Mouse (Mus musculus): Measurements from ENCODE around the gene March1.

The March1 gene

DNA sequence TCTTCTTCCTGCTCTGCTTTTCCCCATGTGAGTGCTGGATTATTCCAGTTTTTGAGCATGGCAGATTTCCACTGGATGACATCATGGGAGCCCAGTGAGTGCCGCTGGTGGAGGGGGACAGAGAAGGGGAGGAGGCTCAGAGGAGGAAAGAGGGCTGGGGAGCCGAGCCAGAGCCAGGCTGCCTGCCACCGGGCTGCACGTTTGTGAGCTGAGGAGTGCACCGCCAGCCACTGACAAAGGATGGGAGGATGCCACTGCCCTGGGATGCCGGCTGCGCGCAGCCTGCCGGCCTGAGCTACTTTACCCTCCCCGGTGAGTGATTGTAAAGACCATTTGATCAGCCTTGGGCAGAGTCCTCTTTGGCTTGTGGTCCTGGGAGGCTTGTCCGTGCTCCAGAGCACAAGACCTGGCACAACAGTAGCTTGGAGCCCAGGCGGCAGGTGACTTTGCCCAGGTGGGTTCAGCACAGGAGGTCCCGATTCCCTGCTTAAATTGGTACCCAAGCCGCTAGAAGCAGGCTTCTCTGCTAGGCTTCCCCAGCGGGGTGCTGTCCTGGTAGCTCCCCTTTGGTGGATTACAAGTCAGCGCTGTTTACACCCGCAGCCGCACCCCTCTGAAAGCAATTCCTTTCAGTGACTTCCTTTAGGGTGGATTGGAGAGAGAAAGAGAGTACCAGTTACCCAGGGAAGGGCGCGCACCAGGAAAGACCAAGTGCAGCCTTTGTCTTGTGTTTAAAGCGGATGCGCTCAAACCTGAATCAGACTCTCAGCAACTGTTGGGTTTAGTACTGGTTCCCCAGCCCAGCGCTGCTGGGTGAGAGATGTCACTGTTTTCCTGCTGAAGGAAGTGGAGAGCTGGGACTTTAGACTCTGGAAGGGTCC, at the start of gene March1:
Gene March1, plus strand, starts transcription at position 30 of the 881 bp plus-strand sequence.
- no peak for DNase-seq

DNA sequence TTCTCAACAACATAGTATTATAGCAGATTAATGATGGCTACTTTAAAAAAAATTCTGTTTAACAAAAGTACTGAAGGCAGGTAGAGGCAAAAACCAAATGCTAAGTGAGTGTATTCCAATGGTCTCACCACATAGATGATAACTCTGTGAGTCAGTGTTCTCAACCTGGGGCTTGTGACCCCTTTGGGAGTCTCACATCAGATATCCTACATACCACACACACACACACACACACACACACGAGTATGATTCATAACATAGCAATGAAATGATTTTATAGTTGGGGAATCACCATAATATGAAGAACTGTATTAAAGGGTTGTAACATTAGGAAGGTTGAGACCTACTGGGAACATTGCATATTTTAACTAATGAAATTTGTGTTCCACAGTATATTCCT, 30.8 kb upstream of the March1 start:
- no peak for DNase-seq

DNA sequence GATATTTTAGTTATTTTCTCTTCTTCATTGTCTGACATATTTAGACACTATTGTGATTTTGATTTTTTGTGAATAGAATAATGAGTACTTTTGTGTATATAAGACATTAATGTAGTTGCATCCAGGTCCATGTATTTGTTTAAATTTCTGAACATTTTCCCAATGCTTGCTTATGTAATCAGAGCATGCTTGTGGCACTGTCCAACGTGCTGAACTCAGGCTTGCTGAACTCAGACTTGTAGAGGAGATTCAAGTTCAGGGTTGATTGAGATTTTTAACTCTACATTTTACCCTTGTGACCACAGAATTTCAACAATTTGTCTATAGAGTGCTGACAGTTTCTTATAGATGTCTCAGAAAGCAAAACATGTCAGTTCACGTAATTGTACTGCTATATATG, 14.5 kb upstream of the March1 start:
- DNase-seq = no peak

DNA sequence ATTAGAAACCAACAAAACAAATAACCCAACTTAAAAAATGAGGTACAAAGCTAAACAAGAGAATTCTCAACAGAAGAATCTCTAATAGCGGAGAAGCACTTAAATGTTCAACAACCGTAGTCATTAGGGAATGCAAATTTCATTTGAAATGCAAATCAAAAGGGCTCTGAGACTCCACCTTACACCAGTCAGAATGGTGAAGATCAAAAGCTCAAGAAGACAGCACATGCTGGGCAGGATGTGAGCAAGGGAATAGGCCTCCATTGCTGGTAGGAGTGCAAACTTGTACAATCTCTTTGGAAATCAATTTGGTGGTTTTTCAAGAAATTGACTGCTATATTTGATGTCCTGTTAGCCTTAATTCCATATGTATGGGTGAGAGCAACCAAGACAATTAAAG, 8.2 kb upstream of the March1 start:
- no peak for DNase-seq

DNA sequence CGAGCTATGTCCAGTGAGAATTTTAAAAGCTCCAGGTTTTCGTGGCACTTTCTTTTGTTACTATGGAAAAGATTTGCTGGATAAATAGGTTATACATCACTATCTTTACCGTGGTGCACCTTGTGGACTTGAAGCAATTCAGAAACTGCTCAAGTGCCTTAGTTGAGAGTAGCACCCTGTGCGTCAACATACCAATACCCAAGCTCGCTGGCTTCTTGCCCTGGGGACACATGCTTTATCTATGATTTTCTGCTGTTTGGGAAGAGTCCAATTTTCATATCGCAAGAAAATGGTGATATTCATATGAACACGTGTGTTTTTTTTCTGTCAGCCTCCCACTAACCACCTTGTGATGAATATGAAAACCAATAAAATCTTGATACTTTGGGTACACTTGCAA, 1.3 kb downstream of the March1 start:
- no peak for DNase-seq

DNA sequence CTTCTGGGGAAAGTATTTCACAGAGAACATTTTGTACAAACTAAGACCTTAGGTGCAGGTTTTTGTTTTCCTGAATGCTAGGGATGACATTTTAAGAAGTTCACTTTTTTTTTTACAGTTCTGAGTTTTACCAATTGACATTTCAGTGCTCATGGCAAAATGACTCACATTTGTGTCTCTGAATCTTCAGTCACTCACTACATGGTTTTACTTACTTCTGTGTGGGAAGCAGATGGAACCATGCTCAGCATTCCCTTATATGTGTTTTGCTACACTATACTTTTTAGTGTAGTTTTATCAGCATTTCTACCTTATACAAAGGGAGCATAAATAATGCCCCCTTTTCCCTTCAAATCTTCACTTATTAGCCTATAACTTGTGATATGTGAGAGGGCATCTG, 27.2 kb downstream of the March1 start:
- DNase-seq = no peak

DNA sequence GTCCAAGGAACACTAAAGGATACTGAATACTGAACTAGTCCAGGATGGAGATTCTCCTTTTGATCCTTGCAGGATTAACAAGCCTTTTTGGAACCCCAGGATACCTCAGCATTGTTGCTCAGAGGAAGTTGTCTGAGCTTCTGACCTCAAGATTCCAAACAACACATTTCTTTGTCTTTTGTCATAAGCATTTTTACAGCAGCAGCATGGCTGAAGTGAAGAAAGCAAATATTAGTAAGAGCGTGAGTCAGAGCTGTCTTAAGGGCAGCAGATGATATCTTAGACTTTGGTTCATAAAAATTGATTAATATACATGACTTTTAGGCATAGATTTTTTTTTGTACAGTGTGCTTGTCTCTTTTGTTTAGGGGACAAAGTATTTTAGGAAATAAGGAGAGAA, 27.8 kb downstream of the March1 start:
- DNase-seq = no peak

DNA sequence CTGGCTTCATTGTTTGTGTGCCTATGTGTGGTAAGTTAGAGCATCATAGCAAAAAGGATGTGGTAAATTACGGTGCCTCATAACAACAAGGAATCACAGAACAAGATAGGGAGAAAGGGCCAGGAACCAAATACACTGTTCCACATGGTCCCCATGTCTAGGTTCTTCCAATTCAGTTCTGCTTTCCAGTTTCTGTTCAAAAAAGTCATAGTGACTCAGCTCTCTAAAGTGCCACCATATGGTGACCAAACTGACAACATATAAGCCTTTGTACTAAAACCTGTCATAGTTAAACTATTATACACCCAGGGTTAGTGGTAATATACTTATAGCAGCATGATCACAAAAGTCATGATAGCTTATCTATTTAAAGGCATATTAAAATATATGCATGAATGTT, 28.2 kb downstream of the March1 start:
- no peak for DNase-seq

DNA sequence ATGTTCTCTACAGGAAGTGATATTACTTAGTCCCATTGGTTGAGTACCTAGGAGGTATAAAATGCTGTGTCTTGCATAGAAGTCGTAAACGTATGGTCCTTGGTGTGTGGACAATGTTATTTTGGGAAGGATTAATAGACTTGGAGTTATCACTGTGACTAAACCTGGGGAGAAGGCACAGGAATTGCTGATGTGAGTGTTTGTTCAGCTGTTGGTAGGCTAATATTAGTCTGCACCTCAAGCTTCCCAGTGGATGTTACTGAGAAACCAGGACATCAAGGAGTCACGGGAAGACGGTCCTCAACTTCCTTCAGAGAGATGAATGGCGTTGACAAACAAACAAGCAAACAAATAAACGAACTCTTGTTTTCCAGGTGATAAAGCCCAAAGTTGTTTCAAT, 38.2 kb downstream of the March1 start:
- no peak for DNase-seq

DNA sequence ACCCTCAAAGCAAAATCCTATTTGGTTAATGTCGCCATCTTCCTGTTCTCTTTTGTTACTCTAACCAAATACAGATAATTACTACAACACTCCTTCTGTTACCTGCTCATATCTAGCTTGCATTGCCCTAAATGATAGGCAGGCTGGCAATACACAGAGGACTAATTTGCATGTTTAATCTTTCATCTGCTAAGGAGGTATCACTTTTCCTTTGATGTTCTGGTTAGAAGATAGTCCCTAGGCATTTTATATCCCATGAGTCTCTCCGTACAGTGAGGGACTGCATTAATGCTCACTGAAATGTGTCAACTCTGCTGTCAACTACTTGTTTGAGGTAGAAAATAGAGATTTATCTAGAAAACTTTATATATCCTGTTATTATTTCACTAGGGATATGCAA, 44.2 kb downstream of the March1 start:
- no peak for DNase-seq

DNA sequence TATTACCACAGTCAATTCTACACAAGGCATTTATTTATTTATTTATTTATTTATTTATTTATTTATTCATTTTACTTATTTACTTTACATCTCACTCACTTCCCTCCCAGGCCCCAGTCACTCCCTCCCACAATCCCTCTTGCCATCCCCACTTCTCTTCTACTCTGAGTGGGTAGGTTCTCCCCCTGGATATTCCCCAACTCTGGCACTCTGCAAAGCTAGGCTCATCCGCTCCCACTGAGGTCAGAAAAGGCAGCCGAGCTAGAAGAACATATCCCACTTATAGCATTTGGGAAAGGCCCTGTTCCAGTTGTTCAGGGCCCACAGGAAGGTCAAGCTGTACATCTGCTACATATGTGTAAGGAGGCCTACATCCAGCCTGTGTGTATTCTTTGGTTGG, 48.1 kb downstream of the March1 start:
- no peak for DNase-seq

DNA sequence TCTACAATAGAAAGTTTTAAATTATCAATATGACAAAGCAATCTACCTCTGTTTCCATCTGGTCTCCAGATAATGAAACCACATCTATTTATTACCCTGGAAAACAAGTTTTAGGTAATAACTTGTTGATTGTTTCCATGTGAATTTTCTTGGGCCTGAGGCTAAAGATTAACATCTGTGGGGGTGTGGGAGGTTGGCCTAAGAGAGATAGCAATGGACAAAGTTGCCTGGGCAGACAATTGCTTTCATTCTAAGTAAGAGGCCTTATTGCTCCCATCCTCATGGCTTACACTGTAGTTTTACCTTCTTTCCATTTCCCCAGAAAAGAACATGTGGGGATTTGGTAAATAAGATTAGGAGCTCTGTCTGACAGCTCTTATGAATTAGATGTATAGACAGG, 125.4 kb downstream of the March1 start:
- no peak for DNase-seq

DNA sequence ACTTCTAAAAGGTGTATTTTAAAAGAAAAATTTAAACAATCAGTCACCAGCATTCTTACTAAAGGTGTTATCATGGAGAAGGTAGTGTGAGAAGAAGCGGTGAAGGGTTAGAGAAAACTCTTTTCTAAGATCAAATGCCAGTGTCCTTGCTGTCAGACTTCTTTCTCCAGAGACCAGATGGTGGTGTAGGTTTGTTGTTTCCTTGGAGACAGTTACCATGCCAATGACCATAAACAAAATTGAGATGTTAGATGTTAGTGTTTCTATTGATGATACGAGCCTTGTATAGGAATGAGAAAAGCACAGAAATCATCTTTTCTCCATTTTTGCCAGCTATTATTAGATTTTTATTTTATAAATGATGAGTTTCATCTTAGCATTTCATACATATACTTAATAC, 158.1 kb downstream of the March1 start:
- no peak for DNase-seq

DNA sequence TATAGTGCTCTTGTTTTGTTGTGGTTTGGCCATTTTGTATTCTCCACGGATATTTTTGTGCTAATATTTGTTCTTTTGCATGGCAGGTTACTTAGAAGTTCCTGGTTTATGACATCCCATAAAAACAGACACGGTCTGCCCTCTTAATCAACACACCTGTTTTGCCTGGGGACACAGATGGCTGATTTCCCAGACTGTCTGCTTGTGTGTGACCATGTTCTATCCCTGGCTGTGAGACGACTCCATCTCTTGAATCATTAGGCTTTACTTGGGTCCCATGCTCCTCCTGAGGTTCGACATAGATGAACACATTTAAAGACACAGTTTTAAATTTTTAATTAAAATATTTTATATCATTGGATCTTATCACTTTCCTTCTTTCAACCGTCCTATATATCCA, 163.5 kb downstream of the March1 start:
- DNase-seq = no peak

DNA sequence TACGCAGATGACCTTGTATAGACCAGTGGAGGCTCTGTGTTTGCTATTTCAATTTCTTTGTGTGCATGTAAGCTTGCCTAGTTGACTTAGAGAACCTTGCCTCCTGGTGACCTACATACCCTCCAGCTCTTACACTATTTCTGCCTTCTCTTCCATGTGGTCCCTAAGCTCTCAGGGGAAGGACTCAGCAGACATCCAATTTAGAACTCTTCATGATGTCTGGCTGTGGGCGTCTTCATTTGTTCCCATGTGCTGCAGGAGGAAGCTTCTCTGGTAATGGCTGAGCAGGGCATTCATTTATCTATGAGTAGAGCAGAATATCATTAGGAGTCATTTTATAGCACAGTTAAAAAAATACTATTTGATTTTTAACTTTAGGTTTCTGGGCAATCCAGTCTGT, 195.3 kb downstream of the March1 start:
- no peak for DNase-seq

DNA sequence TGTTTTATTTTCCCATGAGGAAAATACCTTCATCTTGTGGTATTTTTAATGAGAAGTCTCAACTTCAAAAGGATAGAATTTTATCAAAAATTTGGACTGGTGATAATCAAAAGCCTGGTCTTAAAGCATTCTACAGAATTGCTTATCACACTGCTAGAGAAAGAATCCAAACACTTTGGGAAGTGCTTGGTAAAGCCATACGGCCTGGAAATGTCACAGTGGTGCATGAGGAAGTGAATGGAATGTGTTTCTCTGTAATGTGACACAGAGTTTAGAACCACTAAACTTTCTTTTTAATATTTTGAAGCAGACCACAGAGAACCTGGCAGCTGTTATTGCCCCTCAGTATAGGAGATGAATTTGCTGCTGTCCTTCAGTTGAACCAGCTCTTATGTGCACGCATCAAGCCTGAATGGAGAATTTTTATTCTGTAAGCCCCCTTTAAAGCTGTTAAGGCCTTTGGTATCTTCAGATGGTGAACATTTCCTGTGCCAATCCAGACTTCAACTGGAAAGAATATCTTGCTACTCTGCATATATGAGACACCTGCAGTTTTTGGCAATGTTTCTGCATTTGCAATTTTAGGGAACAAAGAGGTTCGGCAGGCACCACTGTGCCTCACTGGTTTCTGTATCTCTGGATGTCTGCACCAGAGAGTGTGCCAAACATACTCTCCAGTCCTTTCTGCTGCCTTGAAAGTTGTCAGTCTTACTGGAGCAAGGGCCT, 304.8 kb downstream of the March1 start:
- DNase-seq = no peak

DNA sequence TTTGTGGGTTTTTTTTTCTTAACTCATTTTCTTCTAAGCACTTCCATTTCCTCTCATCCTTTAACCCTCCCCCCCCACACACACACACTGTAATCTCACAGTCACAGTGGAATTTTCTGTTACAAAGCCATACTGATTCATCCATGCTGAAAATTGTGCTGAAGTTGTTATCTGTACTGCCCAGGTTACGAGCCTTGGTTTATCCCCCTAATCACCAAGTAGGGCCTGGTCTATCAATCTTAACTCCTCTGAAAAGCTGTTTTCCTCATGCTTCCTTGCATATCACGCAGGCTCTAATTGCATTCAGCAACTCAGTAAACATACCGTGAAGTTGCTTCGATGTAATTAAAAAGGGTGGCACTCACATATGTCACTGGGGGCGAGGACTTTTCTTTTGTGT, 339.2 kb downstream of the March1 start:
- no peak for DNase-seq

DNA sequence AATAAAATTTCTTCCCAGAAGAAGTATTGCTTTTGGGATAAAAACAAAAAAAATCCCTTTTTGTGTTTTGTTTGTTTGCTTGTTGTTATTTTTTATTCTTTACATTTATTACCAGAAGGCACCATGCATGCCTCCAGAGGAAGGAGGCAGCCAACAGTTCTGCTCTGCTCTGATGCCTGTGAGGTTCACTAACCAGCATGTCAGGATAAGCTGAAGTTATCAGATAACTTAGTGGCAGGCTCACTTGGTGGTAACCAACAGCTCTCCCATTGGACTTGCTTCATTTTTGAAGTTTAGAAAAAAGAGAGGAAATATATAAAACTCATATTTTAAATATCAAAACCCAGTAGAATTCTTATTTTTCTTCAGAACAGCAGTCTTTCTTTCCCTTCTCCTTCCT, 339.8 kb downstream of the March1 start:
- no peak for DNase-seq

DNA sequence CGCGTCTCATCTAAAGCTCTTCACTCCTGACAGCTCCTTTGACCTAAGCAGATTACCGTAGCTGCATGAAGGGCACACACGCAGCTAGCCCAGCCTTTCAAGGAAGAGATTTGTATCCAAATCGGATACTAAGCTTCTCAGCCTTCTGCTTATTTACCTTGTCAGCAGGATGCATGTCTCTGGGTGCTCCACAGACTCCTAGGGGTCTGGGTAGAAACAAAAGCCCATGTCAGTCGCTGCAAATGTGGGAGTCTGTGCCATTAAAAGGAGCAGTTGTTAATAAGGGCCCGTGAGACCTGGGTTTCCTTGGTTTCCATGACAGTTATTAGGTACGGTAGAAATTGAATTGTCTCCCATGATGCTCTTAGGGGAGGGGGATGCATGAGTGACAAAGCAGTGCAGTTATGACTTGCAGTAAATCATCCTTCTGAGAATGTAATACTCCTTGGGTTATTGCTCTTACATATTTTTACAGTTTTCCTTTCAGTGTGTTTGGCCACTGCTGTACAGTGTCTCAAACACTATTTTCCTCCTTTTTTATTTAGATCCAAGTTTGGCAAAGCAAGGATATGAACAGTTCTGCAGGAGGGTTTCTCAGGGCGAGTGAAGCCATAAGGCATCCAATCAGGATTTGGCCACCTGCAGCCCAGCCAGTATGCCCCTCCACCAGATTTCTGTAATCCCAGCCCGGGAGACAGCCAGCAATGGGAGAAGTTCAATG, 349.0 kb downstream of the March1 start:
- DNase-seq = no peak

DNA sequence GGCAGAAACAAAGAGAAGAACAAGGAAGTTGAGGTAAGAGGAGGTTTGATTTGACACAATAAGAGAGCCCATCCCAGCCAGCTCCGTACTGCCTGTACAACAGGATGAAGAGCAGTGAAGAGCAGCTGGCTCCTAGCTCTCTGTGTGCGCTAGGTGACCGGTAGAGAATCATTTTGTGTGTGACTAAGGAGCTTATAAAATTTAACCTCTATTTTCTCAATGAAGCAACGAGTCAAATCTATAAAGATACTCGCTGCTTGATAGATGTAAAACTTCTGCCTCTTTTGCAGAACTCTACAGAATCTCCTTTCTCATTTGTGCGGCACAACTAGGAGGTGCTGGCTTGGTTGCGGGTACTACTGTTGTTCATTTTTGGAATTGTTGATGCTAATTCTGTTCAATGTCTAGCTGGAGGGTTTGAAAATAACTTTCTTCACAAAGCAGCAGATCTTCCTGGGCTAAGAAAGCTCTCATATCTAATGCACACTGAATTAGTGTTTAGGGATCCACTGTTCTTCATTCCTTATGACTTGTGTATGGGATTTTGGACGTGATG, 349.6 kb downstream of the March1 start:
- DNase-seq = no peak

DNA sequence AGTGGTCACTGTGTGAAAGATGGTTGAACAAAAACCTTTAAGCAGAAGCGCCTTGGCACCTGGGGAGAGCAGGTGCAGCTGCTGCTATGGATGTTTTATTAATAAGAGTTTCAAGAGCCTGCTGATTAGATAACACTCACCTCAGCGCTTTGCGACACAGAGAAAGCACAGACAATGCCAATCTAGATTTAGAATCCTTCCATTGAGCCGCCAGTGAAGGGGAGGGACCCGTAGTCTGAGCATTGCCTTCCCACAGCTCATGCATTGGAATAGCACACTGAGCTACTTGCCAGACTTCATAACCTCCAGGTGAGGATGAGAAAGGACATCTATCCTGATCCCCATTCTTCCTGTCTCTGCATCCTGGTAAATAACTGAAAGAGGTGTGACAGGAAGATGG, 359.2 kb downstream of the March1 start:
- DNase-seq = no peak

DNA sequence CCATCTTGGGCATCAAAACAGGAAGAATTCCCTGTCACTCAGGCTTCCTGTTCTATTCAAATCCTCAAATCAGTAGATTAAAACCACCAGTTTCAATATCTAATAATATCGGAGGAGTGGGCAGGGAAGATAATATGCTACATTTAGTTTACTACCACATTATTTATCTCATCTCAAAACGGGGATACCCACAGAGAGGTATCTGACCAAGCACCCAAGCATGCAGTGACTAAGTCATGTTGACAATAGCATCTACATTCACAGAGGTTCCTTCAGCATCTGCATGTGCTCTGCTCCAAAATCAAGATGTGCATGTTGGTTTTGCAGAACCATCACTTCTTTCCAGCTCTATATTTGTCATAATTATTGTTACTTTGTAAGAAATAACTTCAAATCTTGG, 364.3 kb downstream of the March1 start:
- no peak for DNase-seq

DNA sequence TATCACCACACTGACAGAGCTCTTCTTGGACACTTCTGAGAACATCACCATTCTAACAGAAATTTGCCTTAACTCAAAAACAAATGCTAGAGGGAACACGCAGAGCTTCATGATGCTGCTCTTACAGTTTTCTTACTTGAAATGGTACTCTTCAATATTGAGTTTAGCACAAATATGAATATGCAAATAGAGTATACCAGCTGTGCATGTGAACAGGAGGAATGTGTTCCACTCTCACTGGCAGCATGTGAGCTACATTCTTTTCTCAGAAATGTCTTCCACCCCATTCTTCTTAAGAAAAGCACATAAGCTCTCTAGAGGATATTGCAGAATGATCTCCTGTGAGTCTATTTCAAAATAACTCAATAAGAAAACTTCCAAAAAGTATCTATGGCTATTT, 370.0 kb downstream of the March1 start:
- DNase-seq = no peak

DNA sequence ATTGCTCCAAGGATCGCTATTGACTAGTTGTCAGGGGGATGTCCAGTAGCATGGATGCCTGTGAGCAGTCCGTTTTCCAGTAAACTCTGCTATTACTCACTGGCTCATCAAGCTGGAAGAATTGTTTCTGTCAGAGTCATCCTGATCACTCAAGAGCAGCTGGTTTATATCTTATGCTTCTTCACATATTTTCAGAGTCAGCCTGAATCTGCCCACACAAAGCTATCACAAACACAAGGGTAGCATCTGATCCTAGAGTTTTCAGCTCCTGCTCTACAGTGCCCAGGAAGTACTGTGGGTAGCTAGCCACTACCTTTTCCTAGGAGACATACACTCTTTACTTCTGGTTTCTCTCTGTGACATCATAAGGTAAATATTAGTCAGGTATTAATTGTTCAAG, 405.1 kb downstream of the March1 start:
- no peak for DNase-seq
